Mouse (Mus musculus) mouse trophoblast stem cell (cell line): ENCODE results near the gene Galnt18.

Experiments
- in situ Hi-C, 2 experiments: fragments of 300-500 bp; cut with MseI, MboI; formaldehyde crosslinking; loops; 2 replicates in 1 of 2; 3 replicates in 1 of 2; pipeline ENCODE4 v1.15.1; 2025

Galnt18 gene

GRCm38 (mm10) chr7:111779504-111780242 is at the start of gene Galnt18:
Gene Galnt18, minus strand, starts transcription at chr7:111779977.
- in situ Hi-C loops: loop anchor here (5.0 to 10.0 kb wide), 2 partner anchors 183 to 185 kb away; no protein-coding TSS in a partner anchor

- in situ Hi-C loops: no loop called here
Measured at GRCm38 (mm10) chr7:111827337-111827736, 47.6 kb upstream of the Galnt18 start.

- in situ Hi-C loops: no loop called here
Measured at GRCm38 (mm10) chr7:111813093-111813492, 33.3 kb upstream of the Galnt18 start.

- in situ Hi-C loops: no loop called here
Measured at GRCm38 (mm10) chr7:111811036-111811435, 31.3 kb upstream of the Galnt18 start.

GRCm38 (mm10) chr7:111809796-111810195 is 30.0 kb upstream of the Galnt18 start:
- in situ Hi-C loops: no loop called here

GRCm38 (mm10) chr7:111806083-111806482 is 26.3 kb upstream of the Galnt18 start:
- in situ Hi-C loops: no loop called here

- in situ Hi-C loops: no loop called here
Measured at GRCm38 (mm10) chr7:111804646-111805045, 24.9 kb upstream of the Galnt18 start.

- in situ Hi-C loops: no loop called here
Measured at GRCm38 (mm10) chr7:111800785-111801184, 21.0 kb upstream of the Galnt18 start.

GRCm38 (mm10) chr7:111800120-111800519 is 20.3 kb upstream of the Galnt18 start:
- in situ Hi-C loops: no loop called here

- in situ Hi-C loops: no loop called here
Measured at GRCm38 (mm10) chr7:111799021-111799420, 19.2 kb upstream of the Galnt18 start.

GRCm38 (mm10) chr7:111797337-111798010 is 17.7 kb upstream of the Galnt18 start:
- in situ Hi-C loops: no loop called here

GRCm38 (mm10) chr7:111795059-111795458 is 15.3 kb upstream of the Galnt18 start:
- in situ Hi-C loops: no loop called here

- in situ Hi-C loops: no loop called here
Measured at GRCm38 (mm10) chr7:111792154-111792553, 12.4 kb upstream of the Galnt18 start.

GRCm38 (mm10) chr7:111791347-111791746 is 11.6 kb upstream of the Galnt18 start:
- in situ Hi-C loops: no loop called here

GRCm38 (mm10) chr7:111787921-111788320 is 8.1 kb upstream of the Galnt18 start:
- in situ Hi-C loops: loop anchor here in 1 of 2 experiments (10.0 kb wide), 1 partner anchor 177 kb away; no protein-coding TSS in a partner anchor

- in situ Hi-C loops: loop anchor here in 1 of 2 experiments (10.0 kb wide), 1 partner anchor 179 kb away; no protein-coding TSS in a partner anchor
Measured at GRCm38 (mm10) chr7:111785478-111785877, 5.7 kb upstream of the Galnt18 start.

- in situ Hi-C loops: loop anchor here (5.0 to 10.0 kb wide), 2 partner anchors 180 to 183 kb away; no protein-coding TSS in a partner anchor
Measured at GRCm38 (mm10) chr7:111782126-111782525, 2.3 kb upstream of the Galnt18 start.

GRCm38 (mm10) chr7:111781316-111781715 is 1.5 kb upstream of the Galnt18 start:
- in situ Hi-C loops: loop anchor here (5.0 to 10.0 kb wide), 2 partner anchors 181 to 183 kb away; no protein-coding TSS in a partner anchor

- in situ Hi-C loops: no loop called here
Measured at GRCm38 (mm10) chr7:111778789-111779503, 831 bp downstream of the Galnt18 start.

- in situ Hi-C loops: no loop called here
Measured at GRCm38 (mm10) chr7:111778212-111778611, 1.6 kb downstream of the Galnt18 start.

GRCm38 (mm10) chr7:111777186-111777585 is 2.6 kb downstream of the Galnt18 start:
- in situ Hi-C loops: no loop called here

GRCm38 (mm10) chr7:111776160-111776559 is 3.6 kb downstream of the Galnt18 start:
- in situ Hi-C loops: no loop called here
